In the genomic region with DNA sequence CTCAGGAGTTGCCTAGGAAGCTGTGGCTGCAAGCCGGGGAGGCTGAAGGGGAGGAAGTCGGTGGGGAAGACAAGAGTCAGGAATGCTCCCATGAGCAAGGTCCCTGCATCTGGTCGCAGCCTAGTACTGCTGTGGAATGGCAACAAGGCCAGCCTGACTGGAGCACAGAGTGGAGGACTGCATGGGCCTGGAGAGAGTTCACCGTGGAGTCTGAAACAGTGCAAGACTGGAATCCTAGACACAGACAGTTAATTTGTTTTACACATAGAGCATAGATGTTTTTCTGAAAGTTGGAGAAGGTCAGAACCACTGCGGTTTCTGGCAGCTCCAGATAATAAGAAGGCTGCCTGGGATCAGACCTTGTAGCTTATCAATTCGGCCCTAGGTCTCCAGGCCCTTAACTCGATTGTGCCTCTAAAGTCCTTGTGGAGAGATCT, we compare ENCODE assay signal across 10 mouse cellular contexts. TPM values are rescaled to one million over a fixed set of nuclear protein-coding genes. Genes with fewer than 3 reads are reported as not detected.
DNase-seq lines count a peak whose midpoint lies in the region; ATAC-seq lines count a peak whose summit lies in the region.
"Had no signal": no experiment of that assay in that cellular context is flagged by ENCODE, and none has a peak within 500 bp of the region (broad histone marks: within the 10 kb centered on the region; RNA-seq: fewer than 3 reads in every experiment).

No protein-coding gene starts in this region.

- peak; percentile 14 for DNase-seq in adrenal gland, postnatal 10 days
- no peak for DNase-seq in adrenal gland, postnatal 4 days (ENCODE audit: low spot score in 2 of 2)
- peak; percentile 80 for DNase-seq in ovary, adult 18-20 months (ENCODE audit: low spot score)
- no peak for DNase-seq in ovary, postnatal 14 days (ENCODE audit: low spot score)
- peak; percentile 65 to 68 for DNase-seq in thymus, postnatal 36 days
- DNase-seq in kidney, postnatal 25 days: no peak
- DNase-seq in cerebellum, postnatal 4 days (ENCODE audit: low spot score in 2 of 2): no peak

- peaks cover 9% of the 10 kb centered on the region; the same call in 1 of the 2 replicates for H3K9me3 ChIP-seq in liver, embryonic 12.5 days (replicated peaks)

- peak overlapping the region; percentile 77 for H3K4me2 ChIP-seq in liver, embryonic 12.5 days

- H3K4me3 ChIP-seq in liver, embryonic 12.5 days: peak overlapping the region; percentile 64; the same call in 1 of the 2 replicates

- H3K27ac ChIP-seq in liver, embryonic 12.5 days: peak overlapping the region; percentile 99
- H3K27ac ChIP-seq: hindbrain, embryonic 12.5 days had no signal

- WGBS in liver, embryonic 12.5 days (ENCODE audit: insufficient replicate concordance): 7% methylated on average over 7 of the region's 7 CpGs

- H3K36me3 ChIP-seq in liver, embryonic 12.5 days: no peaks in the 10 kb centered on the region
- H3K36me3 ChIP-seq: hindbrain, embryonic 12.5 days had no signal

- H3K4me1 ChIP-seq in liver, embryonic 12.5 days: peaks cover 56% of the 10 kb centered on the region

- no peaks in the 10 kb centered on the region for H3K27me3 ChIP-seq in liver, embryonic 12.5 days (replicated peaks)

- peak; percentile 83 for ATAC-seq in liver, embryonic 12.5 days
- ATAC-seq: forebrain, embryonic 14.5 days had no signal

- H3K9ac ChIP-seq in liver, embryonic 12.5 days: peak overlapping the region; percentile 90
- H3K9ac ChIP-seq: hindbrain, embryonic 12.5 days had no signal

RNA-seq across cellular contexts. Expression of gene Wapl, which starts 13.4 kb away (rescaled TPM):
- total RNA-seq in adrenal gland, postnatal 10 days (2021): 10 to 100 TPM; 71.0 to 71.4 TPM
- total RNA-seq in adrenal gland, postnatal 4 days (2021): 10 to 100 TPM; 90.8 to 95.2 TPM
- polyA plus RNA-seq in liver, embryonic 12.5 days (2016; fragmentation: Nextera tagmentation; extraction: Ambion mirVana): 43.8 and 46.4 TPM in 2 replicates

Comparison
In these comparisons a context has a peak if more than half of its experiments do, and no peak if none do; other contexts are left out.
1. DNase-seq: peak in adrenal gland, postnatal 10 days (single experiment), ovary, adult 18-20 months (single experiment) and thymus, postnatal 36 days (2 of 2); none in adrenal gland, postnatal 4 days (0 of 2), ovary, postnatal 14 days (single experiment), kidney, postnatal 25 days (0 of 2) and cerebellum, postnatal 4 days (0 of 2).